Mouse (Mus musculus) neutrophil, adult 5-6 weeks (primary cell): ENCODE results near the gene Coq9. TPM values are rescaled to one million over a fixed set of nuclear protein-coding genes. Genes with fewer than 3 reads are reported as not detected.
A peak's percentile ranks its signal among the peaks of the same experiment; 100 is the strongest.

Experiments
- ATAC-seq: fragments of 151-379, 151-347 bp; 2 replicates; pipeline ENCODE4 v1.8.0; 2017; ENCODE audit warnings: mild to moderate bottlenecking, moderate TSS enrichment; ENCODE audit not compliant: insufficient number of reproducible peaks, poor library complexity, low FRiP score, severe bottlenecking; ENCODE audit errors: extremely low read depth
- total RNA-seq: library from RNA; stranded (forward); fragments of 200-1000 nt; gene quantifications from 2 replicates; pipeline ENCODE4 v1.2.3, GENCODE M21; 2017

Gene Coq9
- total RNA-seq: 29.4 and 29.7 TPM in 2 replicates

DNA sequence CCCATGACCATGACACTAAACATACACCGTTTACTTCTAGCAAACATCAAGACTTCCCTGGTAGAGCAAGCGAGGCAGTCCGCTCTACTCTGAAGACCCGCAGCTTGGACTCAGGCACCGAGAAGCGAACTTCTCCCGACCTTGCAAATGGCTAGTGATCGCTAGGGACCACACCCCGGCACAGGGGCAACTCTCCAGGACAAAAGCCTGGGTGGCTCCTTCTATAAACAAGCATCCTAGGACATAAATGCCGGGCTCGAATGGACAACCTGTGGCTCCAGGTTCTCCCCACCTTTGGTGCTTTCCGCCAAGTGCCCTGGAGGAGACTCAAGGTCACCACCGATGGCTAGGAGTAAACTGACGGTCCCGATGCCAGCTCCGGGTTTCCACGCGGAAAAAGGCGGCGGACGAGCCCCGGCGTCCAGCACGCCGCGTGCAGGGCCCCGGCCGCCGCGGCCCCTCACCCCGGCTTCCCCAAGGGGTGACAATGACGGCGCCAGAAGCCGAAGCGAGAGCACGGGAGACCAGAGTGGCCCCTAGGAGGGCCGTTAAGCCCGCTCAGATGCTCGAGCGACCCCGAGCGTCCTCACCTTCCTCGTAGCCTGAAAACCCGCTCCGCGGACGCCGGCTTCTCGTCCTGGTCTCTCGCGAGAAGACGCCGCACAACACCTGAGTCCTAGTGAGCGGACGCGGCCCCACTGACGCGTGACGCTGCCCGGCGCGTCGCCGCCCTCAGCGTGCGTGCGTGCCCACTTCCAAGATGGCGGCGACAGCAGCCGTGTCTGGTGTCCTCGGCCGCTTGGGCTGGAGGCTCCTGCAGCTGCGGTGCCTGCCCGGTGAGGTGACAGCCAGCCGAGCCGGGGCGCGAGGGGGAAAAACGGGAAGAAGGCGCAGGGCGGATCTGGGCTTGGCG, at the start of gene Coq9, which contains the start of gene Ciapin1:
Gene Coq9, plus strand, starts transcription at position 660 of the 913 bp plus-strand sequence.
Gene Ciapin1, minus strand, starts transcription at position 697 of the 913 bp plus-strand sequence.
- peak; percentile 98 for ATAC-seq

GRCm38 (mm10) chr8:94789256-94789955, 48.7 kb upstream of the Coq9 start:
- ATAC-seq: no peak

- no peak for ATAC-seq
These were observed 43.8 kb upstream of the Coq9 start for GRCm38 (mm10) chr8:94794368-94794767.

GRCm38 (mm10) chr8:94794782-94795181, 43.3 kb upstream of the Coq9 start:
- ATAC-seq: no peak

DNA sequence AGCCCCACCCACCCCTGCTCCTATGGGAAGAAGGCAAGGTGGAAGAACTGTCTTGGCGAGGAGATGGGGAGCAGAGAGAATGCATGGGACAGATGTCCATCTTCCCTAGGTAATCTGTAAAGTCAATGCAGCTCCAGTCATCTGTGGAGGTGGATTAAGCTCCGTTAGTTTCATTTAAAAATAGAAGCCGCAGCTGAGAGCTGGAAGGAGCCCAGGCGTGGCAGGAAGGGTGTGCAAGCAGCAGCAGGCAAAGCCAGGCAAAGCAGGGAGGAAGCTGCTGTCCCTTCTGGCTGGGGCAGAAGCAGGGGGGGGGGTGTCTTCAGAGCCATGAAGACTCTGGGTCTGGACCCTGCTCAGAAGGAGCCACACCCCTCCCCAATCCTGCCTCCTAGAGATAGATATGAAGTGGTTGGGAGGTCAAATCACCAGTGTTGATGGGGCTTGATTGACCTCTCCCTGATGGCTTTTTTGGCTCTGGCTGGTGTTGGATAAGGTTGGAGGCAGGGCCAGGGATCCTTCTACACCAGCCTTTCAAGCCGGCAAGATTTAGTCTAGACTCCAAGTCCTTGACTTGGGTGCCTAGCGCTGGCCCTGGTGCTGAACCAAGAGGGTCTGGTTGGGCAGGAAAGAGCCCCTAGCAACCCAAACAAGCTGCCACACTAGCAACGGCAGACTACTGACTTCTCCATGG, 37.7 kb upstream of the Coq9 start:
- ATAC-seq: no peak

GRCm38 (mm10) chr8:94801293-94802095, 36.6 kb upstream of the Coq9 start:
- ATAC-seq: no peak

GRCm38 (mm10) chr8:94802375-94802774, 35.7 kb upstream of the Coq9 start:
- ATAC-seq: no peak

GRCm38 (mm10) chr8:94803551-94803950, 34.6 kb upstream of the Coq9 start:
- no peak for ATAC-seq

DNA sequence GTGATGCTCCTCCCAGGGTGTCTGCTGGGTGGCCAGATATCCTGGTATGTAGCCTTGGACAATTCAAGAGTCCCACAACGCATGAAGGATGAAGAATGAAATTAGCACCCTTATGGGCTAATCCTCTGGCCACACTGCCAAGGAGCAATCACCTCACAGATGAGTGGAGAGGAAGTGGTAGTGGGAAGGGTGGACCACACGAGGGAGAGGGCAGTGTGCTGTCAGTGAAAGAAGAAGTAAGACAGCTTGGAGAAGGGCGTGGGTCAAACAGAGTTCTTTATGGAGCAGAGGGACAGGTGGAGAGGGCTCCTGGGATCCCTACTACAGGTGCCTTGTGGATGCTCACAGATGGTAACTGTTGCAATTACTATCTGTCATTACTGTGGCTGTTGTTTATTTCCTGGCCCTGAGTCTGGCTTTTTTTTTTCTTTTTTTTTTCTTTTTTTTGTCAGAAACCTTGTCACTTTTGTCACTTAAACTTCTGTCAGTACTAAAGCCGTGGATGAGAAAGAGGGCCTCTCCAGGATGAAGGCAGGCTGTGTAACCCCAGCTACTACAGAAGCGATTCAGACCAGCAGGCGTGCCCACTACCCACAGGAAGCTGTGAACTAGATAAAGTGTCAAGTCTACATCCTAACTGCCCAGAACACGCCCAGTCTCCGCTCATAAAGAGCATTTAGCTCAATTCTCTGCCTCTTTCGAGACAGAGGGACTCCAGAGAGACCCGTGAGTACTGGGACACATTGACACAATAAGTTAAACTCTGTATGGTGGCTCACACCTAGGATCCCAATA, 33.4 kb upstream of the Coq9 start:
- ATAC-seq: no peak

DNA sequence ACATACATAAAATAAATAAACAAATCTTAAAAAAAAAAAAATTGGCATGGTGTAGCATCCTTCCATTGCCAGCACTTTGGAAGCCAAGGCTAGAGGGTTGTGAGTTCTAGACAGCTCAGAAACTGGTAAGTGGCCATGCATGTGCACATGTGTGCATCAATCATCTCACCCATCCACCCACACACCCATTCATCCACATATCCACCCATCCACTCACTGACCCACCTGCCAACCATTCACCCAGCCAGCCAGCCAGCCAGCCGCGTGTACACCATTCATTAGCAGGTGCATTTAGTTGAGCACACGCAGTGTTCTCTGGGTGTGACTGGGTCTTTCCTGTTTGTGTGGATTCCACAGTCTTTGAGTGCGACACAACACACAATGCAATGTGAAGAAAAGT, 32.3 kb upstream of the Coq9 start:
- ATAC-seq: no peak

DNA sequence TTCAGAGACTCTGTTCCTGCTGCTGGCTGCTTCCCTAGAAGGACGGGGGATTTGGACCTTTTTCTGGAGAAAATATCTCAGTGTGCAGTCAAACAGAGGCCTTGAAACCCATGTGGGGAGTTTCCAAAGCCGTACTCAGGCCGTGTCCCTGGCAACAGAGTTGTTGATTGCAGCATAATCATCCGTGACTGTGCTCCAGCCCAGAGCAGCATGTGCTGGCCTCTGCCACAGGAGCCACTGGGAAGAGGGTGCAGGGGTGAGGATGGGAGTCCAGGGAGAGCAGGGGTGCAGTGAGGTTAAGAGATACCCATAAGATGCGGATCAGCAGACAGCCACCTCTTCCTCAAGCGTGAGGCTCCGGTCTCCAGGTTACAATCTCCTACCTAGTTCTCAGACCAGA, 30.6 kb upstream of the Coq9 start:
- no peak for ATAC-seq

DNA sequence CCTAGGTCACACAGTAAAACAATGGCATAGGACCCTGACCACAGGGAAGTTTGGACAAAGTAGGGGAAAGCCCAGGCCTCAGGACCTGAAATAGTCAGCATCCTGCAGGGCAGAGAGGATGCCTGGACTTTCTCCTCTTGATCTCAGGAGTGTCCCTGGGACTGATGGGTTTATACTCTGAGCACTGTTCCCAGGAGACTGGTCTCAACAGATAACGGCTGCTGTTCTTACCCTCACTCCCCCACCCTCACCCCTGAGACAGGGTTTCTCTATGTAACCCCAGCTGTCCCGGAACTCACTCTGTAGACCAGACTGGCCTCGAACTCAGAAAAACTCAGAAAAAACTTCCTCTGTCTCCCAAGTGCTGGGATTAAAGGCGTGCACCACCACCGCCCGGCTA, 29.7 kb upstream of the Coq9 start:
- ATAC-seq: no peak

DNA sequence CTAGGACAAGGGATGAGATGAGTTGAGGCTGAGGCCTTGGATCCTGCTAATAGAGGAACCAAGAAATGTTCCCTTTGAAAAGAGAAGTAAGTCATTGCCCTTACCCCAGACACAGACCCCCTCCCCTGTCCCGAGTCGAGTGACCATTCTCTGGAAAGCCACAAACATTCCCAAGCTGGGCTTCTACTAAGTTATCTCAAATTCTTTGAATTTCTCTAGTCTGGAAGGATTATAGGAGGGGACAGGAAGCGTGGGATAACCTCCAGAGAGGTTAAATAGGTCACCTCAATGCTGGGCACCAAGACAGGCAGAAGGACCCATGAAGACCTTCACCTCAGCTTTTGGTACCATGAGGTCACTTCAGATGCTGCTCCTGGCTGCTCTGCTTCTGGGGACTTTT, 28.0 kb upstream of the Coq9 start, which contains the start of gene Ccl17:
Gene Ccl17, plus strand, starts transcription at position 301 of the 400 bp plus-strand sequence.
- no peak for ATAC-seq

GRCm38 (mm10) chr8:94810855-94811254, 27.3 kb upstream of the Coq9 start:
- ATAC-seq: no peak

DNA sequence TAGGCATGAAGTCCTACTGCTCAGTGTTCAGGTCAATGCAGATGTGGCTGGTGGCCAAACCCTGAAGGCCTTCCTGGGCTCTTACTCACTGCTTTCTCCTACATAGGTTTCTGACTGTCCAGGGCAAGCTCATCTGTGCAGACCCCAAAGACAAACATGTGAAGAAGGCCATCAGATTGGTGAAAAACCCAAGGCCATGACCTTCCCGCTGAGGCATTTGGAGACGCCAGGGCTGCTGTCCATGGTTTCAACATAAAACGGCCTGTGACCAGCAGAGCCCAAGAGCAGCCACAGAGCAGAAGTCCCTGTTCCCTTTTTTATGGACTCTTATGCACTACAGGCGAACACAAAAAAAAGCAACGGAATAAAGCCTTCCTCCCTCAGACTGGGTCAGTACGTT, 26.5 kb upstream of the Coq9 start:
- no peak for ATAC-seq

- ATAC-seq: peak; percentile 67
These were observed 25.4 kb upstream of the Coq9 start for GRCm38 (mm10) chr8:94812645-94813098.

- peak; percentile 35; the same call in 1 of the 2 replicates for ATAC-seq
These were observed 23.6 kb upstream of the Coq9 start for GRCm38 (mm10) chr8:94814556-94814955.

GRCm38 (mm10) chr8:94817933-94818332, 20.2 kb upstream of the Coq9 start:
- ATAC-seq: no peak
